Mouse (Mus musculus) stomach, embryonic 16.5 days (tissue): ENCODE results near the gene Cacna2d2. TPM values are rescaled to one million over a fixed set of nuclear protein-coding genes. Genes with fewer than 3 reads are reported as not detected.

Experiments
- ATAC-seq: fragments of 200-750 bp; cut with Nextera tagmentation; 2 replicates; pipeline ENCODE4 v1.8.0; 2017; ENCODE audit warnings: moderate number of reproducible peaks, moderate TSS enrichment; ENCODE audit not compliant: insufficient read depth, low FRiP score
- H3K27ac ChIP-seq: fragments of 300-500 bp; sonication (generic); 2 replicates; pipeline ENCODE4 v1.5.1; 2014; ENCODE audit warnings: low read length
- H3K27me3 ChIP-seq: fragments of 300-500 bp; sonication (generic); 2 replicates; pipeline ENCODE4 v1.6.1; 2014; ENCODE audit warnings: low read length, control low read depth, mixed read lengths; ENCODE audit not compliant: control insufficient read depth, insufficient read depth
- H3K36me3 ChIP-seq: fragments of 300-500 bp; sonication (generic); 2 replicates; pipeline ENCODE4 v1.6.1; 2014; ENCODE audit warnings: low read length; ENCODE audit not compliant: control insufficient read depth, insufficient read depth
- H3K4me1 ChIP-seq: fragments of 300-500 bp; sonication (generic); 2 replicates; pipeline ENCODE4 v1.6.1; 2014; ENCODE audit warnings: low read length, control low read depth, mixed read lengths; ENCODE audit not compliant: control insufficient read depth, insufficient read depth
- H3K4me2 ChIP-seq: fragments of 300-500 bp; sonication (generic); 2 replicates; pipeline ENCODE4 v1.6.1; 2014; ENCODE audit warnings: low read depth, low read length, mixed read lengths
- H3K4me3 ChIP-seq: fragments of 300-500 bp; sonication (generic); replicated peaks from 2 replicates; pipeline ENCODE4 v1.5.1; 2014; ENCODE audit warnings: mild to moderate bottlenecking, low read length
- H3K9ac ChIP-seq: fragments of 300-500 bp; sonication (generic); 2 replicates; pipeline ENCODE4 v1.6.1; 2014; ENCODE audit warnings: low read length
- H3K9me3 ChIP-seq: fragments of 300-500 bp; sonication (generic); replicated peaks from 2 replicates; pipeline ENCODE4 v1.6.1; 2016; ENCODE audit warnings: low read length, control low read depth; ENCODE audit not compliant: control insufficient read depth
- WGBS: fragments of 180-500 bp; shearing (Covaris S2); extraction: QIAGEN DNeasy Blood & Tissue Kit; methylation state at CpG from one replicate; pipeline ENCODE4 v1.1.7; 2014; 5-methylcytosine and 5-hydroxymethylcytosine counted together
- polyA plus RNA-seq: library from polyadenylated mRNA; unstranded; fragments of >200 nt; fragmentation: Nextera tagmentation; extraction: Ambion mirVana; gene quantifications from 2 replicates; pipeline ENCODE4 v1.2.1, GENCODE M21; 2015

Cacna2d2 gene
- polyA plus RNA-seq, 1 experiment from 2014 or later = 0.19 TPM

DNA sequence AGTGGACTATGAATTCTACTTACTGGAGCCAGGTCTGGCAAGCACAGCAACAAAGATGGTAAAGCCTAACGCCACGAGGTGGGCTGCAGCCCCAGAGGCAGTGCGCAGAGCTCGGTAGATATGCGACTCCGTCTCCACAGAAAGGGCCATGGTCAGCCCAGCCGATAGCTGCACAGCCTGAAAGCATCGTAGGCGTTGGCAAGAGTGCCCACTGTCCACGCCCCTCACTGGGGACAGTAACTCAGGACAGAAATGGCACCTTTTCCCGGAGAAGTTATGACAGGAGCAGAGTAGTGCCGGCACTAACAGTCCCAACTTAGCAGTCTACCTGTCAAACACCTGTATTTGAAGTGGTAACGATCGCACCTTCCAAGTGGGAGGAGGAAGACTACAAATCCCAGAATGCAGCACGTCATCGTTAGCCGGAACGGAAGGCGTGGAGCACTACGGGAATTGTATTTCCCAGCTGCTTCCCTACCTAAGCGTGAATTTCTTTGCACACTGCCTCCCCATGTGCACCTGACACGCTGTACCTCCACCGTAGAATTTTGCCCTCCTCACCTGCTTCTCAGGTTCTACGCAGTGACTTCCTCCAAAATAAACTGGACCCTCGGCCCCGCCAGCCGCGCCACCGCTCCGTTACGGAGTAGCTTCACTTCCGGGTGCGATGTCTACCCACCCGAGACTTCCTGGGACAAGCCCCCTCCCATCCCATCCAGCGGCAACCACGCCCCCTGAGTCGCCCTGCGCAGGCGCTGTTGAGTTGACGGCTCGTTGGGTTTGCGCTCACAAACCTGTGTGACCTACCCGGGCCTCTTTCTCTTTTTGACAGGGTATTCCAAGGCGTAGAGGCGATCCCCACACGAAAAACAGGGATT lies 142.3 kb downstream of the Cacna2d2 start, which contains the start of the genes Cyb561d2 and Nprl2:
Gene Cyb561d2 (minus strand): TSS at position 720 of the 878 bp plus-strand sequence.
Gene Nprl2 (plus strand): TSS at position 753 of the 878 bp plus-strand sequence.
- ATAC-seq = peak; percentile 91
- Histone ChIP-seq H3K9me3 (no peaks in the 10 kb centered on the region), H3K4me1 (peaks cover 24% of the 10 kb centered on the region), H3K36me3 (peaks cover 23% of the 10 kb centered on the region; the same call in 1 of the 2 replicates), H3K9ac (peak within 1 kb of the TSS; percentile 74), H3K27me3 (no peaks in the 10 kb centered on the region), H3K27ac (peak within 1 kb of the TSS; percentile 64; the same call in 1 of the 2 replicates), H3K4me2 (peak within 1 kb of the TSS; percentile 76), H3K4me3 (peak within 1 kb of the TSS; percentile 66)
- WGBS = under 1% methylated on average over 46 of the region's 46 CpGs

- H3K4me2 ChIP-seq = peak overlapping the region; percentile 76
- no peaks in the 10 kb centered on the region for H3K27me3 ChIP-seq
- H3K27ac ChIP-seq = 0 out of 2 replicates have a peak overlapping the region, but pooled peaks have one; percentile 2
- H3K9ac ChIP-seq = peak overlapping the region; percentile 74
- H3K4me1 ChIP-seq = peaks cover 25% of the 10 kb centered on the region
- no peaks in the 10 kb centered on the region for H3K9me3 ChIP-seq
- 0 out of 2 replicates have a peak, but pooled peaks have one; percentile 3 for ATAC-seq
- 2% methylated on average over 11 of the region's 11 CpGs for WGBS
- peak overlapping the region; percentile 66 for H3K4me3 ChIP-seq
- H3K36me3 ChIP-seq = peaks cover 23% of the 10 kb centered on the region; the same call in 1 of the 2 replicates
These were observed 142.9 kb downstream of the Cacna2d2 start for GRCm38 (mm10) chr9:107542352-107542686.

DNA sequence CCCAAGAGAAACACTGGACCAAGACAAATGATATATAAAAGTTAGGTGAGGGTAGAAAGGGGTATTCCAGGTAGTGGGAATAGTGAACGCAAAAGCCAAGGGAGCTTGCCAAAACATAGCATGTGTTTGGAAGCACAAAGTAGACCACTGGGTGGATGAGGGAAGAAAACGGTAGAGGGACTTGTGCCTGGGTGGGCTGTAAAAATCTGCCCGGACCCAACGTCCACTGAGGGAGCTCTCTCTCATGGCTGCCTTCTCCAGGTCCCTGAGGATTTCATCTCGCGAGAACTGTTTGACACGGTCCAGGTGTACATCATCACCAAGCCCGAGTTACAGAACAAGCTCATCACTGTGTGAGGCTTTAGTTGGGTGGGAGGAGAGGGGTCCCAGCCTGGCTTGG lies 143.3 kb downstream of the Cacna2d2 start:
- Histone ChIP-seq H3K9ac (peak overlapping the region; percentile 74), H3K9me3 (no peaks in the 10 kb centered on the region), H3K4me1 (peaks cover 26% of the 10 kb centered on the region), H3K4me2 (peak overlapping the region; percentile 76), H3K27ac (0 out of 2 replicates have a peak overlapping the region, but pooled peaks have one; percentile 2), H3K27me3 (no peaks in the 10 kb centered on the region), H3K36me3 (peaks cover 23% of the 10 kb centered on the region; the same call in 1 of the 2 replicates), H3K4me3 (peak overlapping the region; percentile 66)
- 0 out of 2 replicates have a peak, but pooled peaks have one; percentile 9 for ATAC-seq
- 21% methylated on average over 8 of the region's 8 CpGs for WGBS

GRCm38 (mm10) chr9:107543299-107543698 lies 143.9 kb downstream of the Cacna2d2 start:
- WGBS = 79% methylated on average over 11 of the region's 11 CpGs
- no peak overlapping the region; the same call in 1 of the 2 replicates for H3K4me3 ChIP-seq
- peak overlapping the region; percentile 76 for H3K4me2 ChIP-seq

DNA sequence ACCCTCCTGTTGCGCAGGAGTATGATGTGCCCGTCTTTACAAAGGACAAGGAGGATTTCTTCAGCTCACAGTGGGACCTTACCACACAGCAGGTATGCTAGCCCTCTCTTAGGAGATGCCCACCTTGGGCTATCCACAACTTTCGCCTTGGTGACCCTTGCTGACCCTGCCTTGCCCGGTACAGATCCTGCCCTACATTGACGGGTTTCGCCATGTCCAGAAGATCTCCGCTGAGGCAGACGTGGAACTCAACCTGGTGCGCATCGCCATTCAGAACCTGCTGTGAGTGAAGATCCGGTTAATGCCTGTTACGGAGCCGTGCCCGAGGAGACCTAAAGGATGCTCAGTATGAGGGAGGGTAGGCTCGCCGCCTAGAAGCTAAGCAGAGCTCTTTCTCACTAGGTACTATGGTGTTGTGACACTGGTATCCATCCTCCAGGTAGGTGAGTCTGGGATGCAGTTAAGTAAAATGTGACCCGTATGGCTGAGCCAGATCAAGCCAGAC lies 144.8 kb downstream of the Cacna2d2 start:
- H3K9ac ChIP-seq = no peak overlapping the region
- no peak overlapping the region for H3K4me2 ChIP-seq
- H3K36me3 ChIP-seq = 0 out of 2 replicates have a peak, but pooled peaks cover 11% of the 10 kb centered on the region
- ATAC-seq = no peak
- H3K4me3 ChIP-seq = no peak overlapping the region
- WGBS = 94% methylated on average over 17 of the region's 17 CpGs
- no peak overlapping the region for H3K27ac ChIP-seq
- H3K27me3 ChIP-seq = no peaks in the 10 kb centered on the region
- peaks cover 26% of the 10 kb centered on the region for H3K4me1 ChIP-seq
- H3K9me3 ChIP-seq = no peaks in the 10 kb centered on the region

More at GRCm38 (mm10) chr9:107543299-107543698, 143.9 kb downstream of the Cacna2d2 start:
- no peak overlapping the region for H3K27ac ChIP-seq
- H3K4me1 ChIP-seq = peaks cover 26% of the 10 kb centered on the region
- H3K9ac ChIP-seq = peak overlapping the region; percentile 74; the same call in 1 of the 2 replicates
- no peaks in the 10 kb centered on the region for H3K9me3 ChIP-seq
- H3K36me3 ChIP-seq = 0 out of 2 replicates have a peak, but pooled peaks cover 18% of the 10 kb centered on the region
- ATAC-seq = no peak
- H3K27me3 ChIP-seq = no peaks in the 10 kb centered on the region

DNA sequence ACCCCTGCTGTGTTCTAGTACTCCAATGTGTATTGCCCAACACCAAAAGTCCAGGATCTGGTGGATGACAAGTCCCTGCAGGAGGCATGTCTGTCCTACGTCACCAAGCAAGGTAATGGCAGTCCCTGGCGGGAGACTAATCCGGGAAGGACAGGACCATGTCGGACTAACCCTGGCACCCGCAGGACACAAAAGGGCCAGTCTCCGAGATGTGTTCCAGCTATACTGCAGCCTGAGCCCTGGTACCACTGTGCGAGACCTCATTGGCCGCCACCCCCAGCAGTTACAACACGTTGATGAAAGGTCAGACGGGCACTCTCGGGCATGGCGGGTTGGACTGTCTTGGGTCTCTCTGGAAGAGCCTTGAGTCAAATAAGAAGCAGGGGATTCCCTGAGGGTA lies 145.3 kb downstream of the Cacna2d2 start:
- no peak for ATAC-seq
- H3K27me3 ChIP-seq = no peaks in the 10 kb centered on the region
- no peak overlapping the region for H3K9ac ChIP-seq
- 90% methylated on average over 12 of the region's 12 CpGs for WGBS
- H3K4me2 ChIP-seq = no peak overlapping the region
- peaks cover 26% of the 10 kb centered on the region for H3K4me1 ChIP-seq
- H3K4me3 ChIP-seq = no peak overlapping the region
- 0 out of 2 replicates have a peak, but pooled peaks cover 11% of the 10 kb centered on the region for H3K36me3 ChIP-seq
- no peaks in the 10 kb centered on the region for H3K9me3 ChIP-seq
- H3K27ac ChIP-seq = no peak overlapping the region

GRCm38 (mm10) chr9:107545199-107545598 lies 145.8 kb downstream of the Cacna2d2 start:
- H3K4me3 ChIP-seq = no peak overlapping the region
- H3K4me2 ChIP-seq = no peak overlapping the region
- ATAC-seq = no peak
- 0 out of 2 replicates have a peak, but pooled peaks cover 11% of the 10 kb centered on the region for H3K36me3 ChIP-seq
- WGBS = 88% methylated on average over 10 of the region's 10 CpGs
- H3K9ac ChIP-seq = no peak overlapping the region
- H3K27me3 ChIP-seq = no peaks in the 10 kb centered on the region
- H3K4me1 ChIP-seq = peaks cover 26% of the 10 kb centered on the region
- no peak overlapping the region for H3K27ac ChIP-seq
- no peaks in the 10 kb centered on the region for H3K9me3 ChIP-seq

- Histone ChIP-seq H3K9ac (no peak overlapping the region), H3K27me3 (no peaks in the 10 kb centered on the region), H3K4me1 (peaks cover 26% of the 10 kb centered on the region), H3K27ac (no peak overlapping the region), H3K9me3 (no peaks in the 10 kb centered on the region), H3K4me2 (no peak overlapping the region), H3K36me3 (0 out of 2 replicates have a peak, but pooled peaks cover 11% of the 10 kb centered on the region), H3K4me3 (no peak overlapping the region)
- WGBS = 9% methylated on average over 3 of the region's 3 CpGs
- no peak for ATAC-seq
These were observed 146.2 kb downstream of the Cacna2d2 start for GRCm38 (mm10) chr9:107545602-107546001.
